Mouse (Mus musculus) lung, embryonic 14.5 days (tissue): ENCODE measurements around the gene Rab11a. TPM values are rescaled to one million over a fixed set of nuclear protein-coding genes. Genes with fewer than 3 reads are reported as not detected.
A peak's percentile ranks its signal among the peaks of the same experiment; 100 is the strongest.

ENCODE experiments used
- ATAC-seq: fragments of 200-750 bp; cut with Nextera tagmentation; 2 replicates; pipeline ENCODE4 v1.8.0; 2017; ENCODE audit warnings: mild to moderate bottlenecking, moderate TSS enrichment, moderate library complexity; ENCODE audit not compliant: insufficient read depth
- DNase-seq: peaks from one replicate; pipeline ENCODE4 v3.0.0-alpha.2; 2015
- H3K27ac ChIP-seq: fragments of 300-500 bp; sonication (generic); 2 replicates; pipeline ENCODE4 v1.5.1; 2014; ENCODE audit warnings: low read depth, mild to moderate bottlenecking, moderate library complexity
- H3K27me3 ChIP-seq: fragments of 300-500 bp; sonication (generic); 2 replicates; pipeline ENCODE4 v1.6.1; 2014; ENCODE audit warnings: low read length, control low read depth; ENCODE audit not compliant: insufficient read depth
- H3K36me3 ChIP-seq: fragments of 300-500 bp; sonication (generic); 2 replicates; pipeline ENCODE4 v1.6.1; 2014; ENCODE audit warnings: control low read depth; ENCODE audit not compliant: insufficient read depth
- H3K4me1 ChIP-seq: fragments of 300-500 bp; sonication (generic); 2 replicates; pipeline ENCODE4 v1.6.1; 2014; ENCODE audit warnings: antibody characterized with exemption, control low read depth; ENCODE audit not compliant: insufficient read depth
- H3K4me2 ChIP-seq: fragments of 300-500 bp; sonication (generic); 2 replicates; pipeline ENCODE4 v1.6.1; 2014; ENCODE audit warnings: mild to moderate bottlenecking
- H3K4me3 ChIP-seq: fragments of 300-500 bp; sonication (generic); 2 replicates; pipeline ENCODE4 v1.5.1; 2014; ENCODE audit warnings: low read depth, low read length
- H3K9ac ChIP-seq: fragments of 300-500 bp; sonication (generic); 2 replicates; pipeline ENCODE4 v1.6.1; 2014
- H3K9me3 ChIP-seq: fragments of 300-500 bp; sonication (generic); 2 replicates; pipeline ENCODE4 v1.6.1; 2016; ENCODE audit warnings: low read depth, low read length, control low read depth
- CTCF ChIP-seq: IDR thresholded peaks from 2 replicates; pipeline ENCODE4 v1.5.1; 2016; ENCODE audit warnings: antibody characterized with exemption, low read depth
- WGBS: fragments of 180-500 bp; shearing (Covaris S2); extraction: QIAGEN DNeasy Blood & Tissue Kit; methylation state at CpG from one replicate; pipeline ENCODE4 v1.1.7; 2014; 5-methylcytosine and 5-hydroxymethylcytosine counted together
- microRNA-seq: library from miRNA; unstranded; fragments of <30 nt; microRNA quantifications from one replicate; pipeline ENCODE4, GENCODE M21; 2016; ENCODE audit warnings: borderline number of aligned reads
- polyA plus RNA-seq: library from polyadenylated mRNA; unstranded; fragments of >200 nt; fragmentation: Nextera tagmentation; extraction: Ambion mirVana; gene quantifications from 2 replicates; pipeline ENCODE4 v1.2.1, GENCODE M21; 2014

Rab11a gene
- polyA plus RNA-seq, 1 experiment from 2014 or later: 327 TPM

DNA sequence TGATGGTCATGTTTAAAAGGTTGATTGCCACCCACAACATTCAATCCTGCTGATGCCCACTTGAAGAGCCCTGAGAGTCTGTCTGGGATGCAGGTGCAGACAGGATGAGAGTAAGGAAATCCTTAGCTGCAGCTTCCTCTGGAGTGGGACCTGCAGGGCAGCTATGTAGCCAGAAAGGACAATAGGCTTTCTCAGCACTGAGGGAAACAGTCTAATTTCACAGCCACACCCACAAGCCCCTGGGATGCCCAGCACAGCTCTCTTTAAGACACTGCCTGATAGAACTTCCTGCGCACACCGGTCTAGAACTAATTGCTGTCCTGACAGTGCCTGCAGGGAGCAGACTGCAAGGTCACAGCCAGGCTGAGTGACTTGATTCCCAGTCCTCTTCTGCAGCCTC, 69.6 kb downstream of the Rab11a start:
- no peak overlapping the region for H3K4me3 ChIP-seq
- ATAC-seq (no peak), DNase-seq (no peak)
- no peaks in the 10 kb centered on the region for H3K36me3 ChIP-seq
- H3K4me2 ChIP-seq: no peak overlapping the region
- no peak overlapping the region for H3K27ac ChIP-seq
- no peaks in the 10 kb centered on the region for H3K4me1 ChIP-seq
- WGBS: 85% methylated on average over 2 of the region's 2 CpGs
- no peaks in the 10 kb centered on the region for H3K27me3 ChIP-seq
- no peak for TF ChIP-seq CTCF
- H3K9me3 ChIP-seq: no peaks in the 10 kb centered on the region
- no peak overlapping the region for H3K9ac ChIP-seq

GRCm38 (mm10) chr9:64667513-64667912, 70.0 kb downstream of the Rab11a start:
- Histone ChIP-seq H3K4me2 (no peak overlapping the region), H3K36me3 (no peaks in the 10 kb centered on the region), H3K4me3 (no peak overlapping the region), H3K9ac (no peak overlapping the region), H3K27me3 (no peaks in the 10 kb centered on the region), H3K27ac (no peak overlapping the region), H3K4me1 (no peaks in the 10 kb centered on the region), H3K9me3 (no peaks in the 10 kb centered on the region)
- ATAC-seq (no peak), DNase-seq (peak; percentile 84)
- WGBS: 6% methylated on average over 5 of the region's 5 CpGs
- TF ChIP-seq CTCF: no peak

DNA sequence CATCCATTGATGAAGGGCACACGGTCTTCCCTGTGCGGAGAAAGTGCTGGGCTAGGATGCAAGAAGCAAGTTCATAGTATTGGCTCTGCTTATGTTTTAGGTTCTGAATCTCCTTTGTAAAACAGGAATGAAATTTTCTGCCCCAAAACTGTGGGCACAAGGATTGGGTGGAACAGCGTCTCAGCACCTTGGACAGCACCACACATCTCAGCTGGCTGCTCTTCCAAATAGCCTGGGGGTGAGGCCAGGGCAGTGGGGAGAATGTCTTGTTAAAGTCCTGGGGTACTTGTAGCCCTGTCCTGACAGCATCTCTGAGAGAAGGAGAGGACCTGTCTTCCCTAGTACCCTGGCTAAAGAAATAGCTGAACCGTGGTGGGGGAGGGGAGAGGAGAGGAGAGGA, 71.0 kb downstream of the Rab11a start:
- Histone ChIP-seq H3K27me3 (no peaks in the 10 kb centered on the region), H3K4me3 (no peak overlapping the region), H3K9ac (no peak overlapping the region), H3K27ac (no peak overlapping the region), H3K4me1 (no peaks in the 10 kb centered on the region), H3K9me3 (no peaks in the 10 kb centered on the region), H3K36me3 (no peaks in the 10 kb centered on the region), H3K4me2 (no peak overlapping the region)
- DNase-seq: peak; percentile 87
- ATAC-seq: no peak
- 27% methylated on average over 4 of the region's 4 CpGs for WGBS
- no peak for TF ChIP-seq CTCF

Small RNA genes lying within 50 kb of the gene (microRNA-seq; reads per million reads assigned to microRNA genes)
- gene Gm47308: not detected

Other genes starting within 250 kb of the Rab11a start
- gene Dennd4a, start 73.6 kb upstream of the Rab11a start, polyA plus RNA-seq: 9.8 and 10.9 TPM in 2 replicates
- gene Slc24a1, start 213.8 kb upstream of the Rab11a start, polyA plus RNA-seq: 0.04 and 0.09 TPM in 2 replicates
- 64.1 and 66.0 TPM in 2 replicates for gene Ints14, start 223.1 kb upstream of the Rab11a start, polyA plus RNA-seq